Mouse (Mus musculus) layer of hippocampus, adult 18-20 months (tissue): ENCODE measurements around the gene Slc23a4. TPM values are rescaled to one million over a fixed set of nuclear protein-coding genes. Genes with fewer than 3 reads are reported as not detected.

Source experiments
- DNase-seq, 2 experiments: peaks; one replicate each; pipeline ENCODE4 v3.0.0; 2022; ENCODE audit warnings: low spot score in 2 of 2
- total RNA-seq, 2 experiments: library from RNA; stranded (reverse); gene quantifications; 2 replicates each; pipeline ENCODE4 v1.2.3; 2021

Gene Slc23a4
- total RNA-seq, 2 experiments from 2014 or later, result 0.76 to 1.3 TPM

DNA sequence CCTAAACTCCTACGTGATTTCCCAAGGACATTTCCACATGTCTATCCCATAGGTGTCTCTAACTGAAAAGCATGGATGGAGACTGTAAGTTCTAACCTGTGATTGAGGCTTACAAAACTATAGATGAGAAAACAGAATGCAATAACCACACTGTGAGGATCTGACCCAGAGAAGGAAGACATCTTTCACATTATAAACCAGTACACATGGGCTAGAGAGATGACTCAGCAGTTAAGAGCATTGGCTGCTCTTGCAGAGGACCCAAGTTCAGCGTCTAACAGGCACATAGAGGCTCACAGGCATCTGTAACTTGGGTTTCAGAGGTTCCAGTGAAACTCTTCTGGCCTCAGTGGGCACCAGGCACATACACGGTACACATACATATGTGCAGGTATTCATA lies 73.7 kb downstream of the Slc23a4 start:
- no peak for DNase-seq

DNA sequence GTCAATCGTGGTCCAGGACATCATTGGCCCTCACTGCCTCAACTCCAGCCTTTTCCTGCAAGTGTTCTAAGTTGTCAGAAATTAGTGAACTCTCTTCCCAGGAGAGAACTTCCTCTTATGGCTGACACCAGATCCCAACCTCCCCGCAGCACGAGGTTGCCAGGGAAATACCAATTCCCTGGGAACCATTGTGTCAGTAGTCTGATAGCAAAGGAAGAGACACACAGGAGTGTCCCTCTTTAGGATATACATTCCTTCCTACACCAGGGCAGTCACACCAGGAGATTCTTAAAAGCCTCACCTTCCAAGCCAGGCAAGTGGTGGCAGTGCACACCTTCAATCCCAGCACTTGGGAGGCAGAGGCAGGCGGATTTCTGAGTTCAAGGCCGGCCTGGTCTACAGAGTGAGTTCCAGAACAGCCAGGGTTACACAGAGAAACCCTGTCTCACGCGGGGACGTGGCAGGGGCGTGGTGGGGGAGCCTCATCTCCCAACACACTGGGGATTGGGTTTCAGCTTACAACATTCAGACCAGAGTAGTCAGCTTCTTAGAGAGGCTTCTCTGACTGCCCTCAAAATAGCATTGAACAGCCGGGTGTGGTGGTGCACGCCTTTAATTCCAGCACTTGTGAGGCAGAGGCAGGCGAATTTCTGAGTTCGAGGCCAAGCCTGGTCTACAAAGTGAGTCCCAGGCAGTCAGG lies 74.7 kb downstream of the Slc23a4 start:
- no peak for DNase-seq

DNA sequence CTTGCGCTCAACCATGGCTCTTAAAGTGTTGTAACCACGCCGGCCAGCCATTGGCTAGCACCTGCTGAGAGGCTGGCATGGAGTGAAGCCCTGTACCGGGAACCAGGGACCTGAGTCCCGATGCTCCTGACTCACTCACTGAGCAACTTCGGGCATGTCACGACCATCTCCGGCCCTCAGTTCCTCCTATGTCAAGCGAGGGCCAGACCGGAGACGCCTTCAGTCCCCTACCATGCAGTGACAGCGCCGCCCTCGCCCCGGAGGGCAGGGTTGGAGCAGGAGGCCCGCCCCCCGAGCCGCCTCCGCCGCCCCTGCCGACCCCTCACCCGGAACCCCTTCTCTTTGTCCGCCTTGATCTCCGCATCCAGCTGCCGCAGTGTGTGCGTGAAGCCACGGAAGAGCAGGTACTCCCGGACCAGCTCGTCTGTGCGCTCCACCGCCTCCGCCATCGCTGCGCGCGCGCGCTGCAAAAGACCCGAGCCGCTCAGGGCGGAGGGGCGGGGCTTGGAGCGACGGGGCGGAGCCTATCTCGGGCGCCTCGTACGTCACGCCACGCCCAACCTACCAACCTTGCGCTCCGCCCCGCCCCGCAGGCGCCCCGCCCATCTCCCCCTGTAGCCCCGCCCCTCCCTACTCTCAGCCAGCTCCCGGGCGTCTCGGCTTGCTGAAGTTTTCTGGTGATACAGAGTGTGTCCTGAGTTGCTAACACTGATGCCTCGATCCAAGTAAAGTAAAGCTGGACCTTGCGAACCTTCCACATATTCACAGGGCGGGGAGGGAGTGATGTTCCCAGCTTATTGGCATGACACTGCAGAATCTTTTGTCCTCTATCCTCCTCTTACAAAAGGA lies 77.6 kb downstream of the Slc23a4 start, which contains the start of gene Wdr91:
TSS of gene Wdr91 (minus strand) at position 506 of the 849 bp plus-strand sequence.
- peak; percentile 88 to 94 for DNase-seq

DNA sequence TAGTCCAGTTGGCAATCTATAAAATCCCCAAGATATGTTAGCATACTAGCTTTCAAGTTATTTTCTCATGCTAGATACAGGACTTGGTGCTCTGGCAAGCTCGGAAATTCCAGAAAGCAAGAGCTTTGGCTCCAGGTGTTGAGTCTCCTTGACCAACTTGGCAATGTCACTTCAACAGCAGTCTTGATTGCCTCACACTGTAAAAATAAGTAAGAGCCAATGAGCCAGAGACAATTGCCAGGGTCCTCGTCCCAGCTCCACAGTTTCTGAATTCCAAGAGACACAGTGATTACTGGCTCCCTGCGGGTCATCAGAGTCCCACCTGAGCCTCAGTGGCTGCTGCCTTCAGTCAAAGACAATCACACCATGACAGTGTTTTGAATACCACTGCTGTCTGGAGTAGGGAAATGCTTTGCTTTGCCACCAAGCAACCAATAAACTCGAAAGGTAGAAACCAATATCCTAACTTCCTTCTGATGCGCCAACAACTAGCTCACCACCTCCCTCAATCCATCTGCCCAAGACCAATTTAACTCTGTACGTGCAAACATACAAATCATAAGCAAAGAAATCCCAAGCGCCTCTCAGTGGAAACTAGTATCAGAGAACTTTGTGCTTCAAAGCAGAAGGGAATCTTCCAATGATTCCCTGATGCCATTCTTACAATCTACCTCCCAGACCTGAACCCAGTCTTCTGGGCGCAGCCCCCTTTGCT lies 78.4 kb downstream of the Slc23a4 start:
- DNase-seq, result no peak

DNA sequence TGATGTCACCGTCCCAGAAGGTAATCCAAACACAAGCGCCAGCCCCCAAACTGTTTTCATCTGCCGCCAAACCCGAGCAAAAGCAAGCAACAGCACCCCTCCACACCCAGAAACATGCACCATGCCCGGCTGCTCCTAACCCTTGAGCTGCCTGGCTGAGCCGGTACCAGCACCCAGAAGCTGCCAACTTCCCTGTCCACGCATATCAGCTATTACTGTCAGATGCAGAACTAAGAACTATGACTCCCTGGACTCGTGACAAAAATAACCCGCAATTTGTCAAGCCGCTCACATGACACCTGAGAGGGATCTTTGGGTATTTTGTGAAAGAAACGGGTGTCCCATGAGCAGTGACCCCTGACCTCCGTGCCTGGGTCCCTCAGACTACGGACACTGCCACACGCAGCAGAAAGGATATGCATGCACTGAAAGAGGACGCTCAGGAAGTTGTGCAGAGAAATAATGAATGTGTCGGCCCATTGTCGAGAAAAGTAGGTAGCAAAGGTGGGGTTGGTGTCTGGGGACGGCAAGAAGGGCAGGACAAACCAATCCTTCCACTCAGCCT lies 80.4 kb downstream of the Slc23a4 start:
- DNase-seq, result no peak

DNA sequence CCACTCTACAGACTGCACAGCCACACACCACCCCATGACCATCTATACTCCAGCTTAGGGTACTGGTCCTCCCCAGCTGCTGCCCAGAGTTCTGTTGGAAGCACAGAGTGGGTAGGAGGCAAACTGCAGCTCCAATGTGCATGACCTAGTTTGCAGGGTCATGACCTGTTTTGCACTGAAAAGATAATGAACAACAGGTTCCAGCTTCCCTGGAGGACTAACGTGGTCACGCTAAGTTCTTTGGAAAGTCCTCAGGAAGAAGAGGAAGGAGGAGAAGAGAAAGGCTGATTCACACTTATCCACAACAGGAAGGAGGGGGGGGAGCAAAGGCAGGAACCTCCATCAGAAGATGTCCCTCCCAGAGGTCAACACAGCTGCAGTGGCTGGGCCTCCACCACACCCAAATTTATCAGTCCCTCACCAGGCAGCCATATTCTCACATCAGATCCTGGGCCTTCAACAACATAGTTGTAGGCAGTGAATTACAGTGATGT lies 81.0 kb downstream of the Slc23a4 start:
- DNase-seq, result no peak

DNA sequence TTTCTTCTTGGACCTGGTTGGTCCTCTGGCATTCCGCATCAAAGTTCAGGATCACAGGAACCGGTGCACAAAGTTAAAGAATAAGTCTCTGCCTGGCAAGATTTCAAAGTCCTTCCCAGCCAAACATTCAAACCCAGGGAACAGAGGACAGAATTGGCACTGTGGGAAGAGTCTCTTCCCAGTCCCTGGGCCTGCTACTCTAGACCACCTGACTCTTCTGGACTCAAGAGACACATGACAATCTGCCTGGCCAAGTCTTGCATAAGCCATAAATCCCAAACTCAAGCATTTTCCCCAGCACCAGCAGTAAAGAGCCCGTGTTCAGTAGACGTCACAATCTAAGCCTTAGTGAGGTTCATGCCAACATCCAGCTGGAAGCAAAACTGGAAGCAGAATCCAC lies 81.5 kb downstream of the Slc23a4 start:
- peak in 1 of 2 experiments; percentile 14 for DNase-seq

DNA sequence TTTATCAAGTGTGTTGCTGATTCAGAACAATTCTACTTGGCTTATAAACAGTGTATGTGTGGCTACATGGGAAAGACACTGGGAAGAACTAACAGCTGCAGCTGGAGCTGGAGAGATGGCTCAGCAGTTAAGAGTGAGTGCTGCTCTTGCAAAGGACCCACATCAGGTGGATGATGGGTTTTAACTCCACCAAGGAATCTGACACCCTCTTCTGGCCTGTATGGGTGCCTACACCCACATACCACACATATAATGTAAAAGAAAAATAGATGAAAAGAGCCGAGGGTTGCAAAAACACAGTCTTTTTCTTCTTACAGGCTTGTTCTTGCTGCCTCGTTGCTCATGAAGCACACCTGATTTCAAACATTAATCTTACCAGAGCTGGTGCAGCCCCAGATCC lies 82.1 kb downstream of the Slc23a4 start:
- DNase-seq, result no peak

DNA sequence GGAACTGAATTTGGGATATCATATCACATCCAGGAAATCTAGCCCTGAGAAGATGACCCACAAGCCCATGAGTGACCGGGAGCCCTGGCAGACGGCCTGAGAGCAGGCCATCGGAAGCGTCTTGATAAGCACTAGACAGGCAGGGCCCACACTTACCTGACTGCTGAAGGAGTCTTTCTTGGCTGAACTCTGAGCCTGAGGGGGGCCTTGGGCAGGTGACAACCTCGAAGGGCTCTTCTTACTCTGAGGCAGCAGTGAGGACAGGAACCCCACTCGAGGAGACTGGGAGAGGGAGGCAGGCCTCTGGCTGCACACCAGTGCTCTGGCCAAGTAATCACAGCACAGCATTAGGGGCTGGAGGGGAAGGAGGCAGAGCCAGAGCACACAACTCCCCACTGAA lies 83.8 kb downstream of the Slc23a4 start:
- DNase-seq, result no peak

DNA sequence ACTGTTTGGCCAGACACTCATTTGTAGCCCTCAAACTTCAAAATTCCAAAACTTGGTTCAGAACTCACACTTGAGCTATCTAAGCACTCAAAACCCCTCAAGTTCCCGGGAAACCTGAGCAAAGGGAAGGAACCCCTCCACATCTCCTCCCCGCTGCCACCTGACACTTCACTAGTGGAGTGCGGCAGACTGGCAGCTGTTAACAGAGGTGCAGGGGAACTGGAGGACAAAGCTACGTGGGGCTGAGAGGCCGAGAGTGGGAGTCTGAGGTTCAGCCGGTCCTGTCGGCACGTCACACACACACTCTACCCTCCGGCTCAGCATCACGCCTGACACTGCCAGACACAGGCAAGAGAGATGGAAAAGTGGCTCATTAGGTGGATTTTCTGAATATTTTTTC lies 84.4 kb downstream of the Slc23a4 start:
- no peak for DNase-seq

DNA sequence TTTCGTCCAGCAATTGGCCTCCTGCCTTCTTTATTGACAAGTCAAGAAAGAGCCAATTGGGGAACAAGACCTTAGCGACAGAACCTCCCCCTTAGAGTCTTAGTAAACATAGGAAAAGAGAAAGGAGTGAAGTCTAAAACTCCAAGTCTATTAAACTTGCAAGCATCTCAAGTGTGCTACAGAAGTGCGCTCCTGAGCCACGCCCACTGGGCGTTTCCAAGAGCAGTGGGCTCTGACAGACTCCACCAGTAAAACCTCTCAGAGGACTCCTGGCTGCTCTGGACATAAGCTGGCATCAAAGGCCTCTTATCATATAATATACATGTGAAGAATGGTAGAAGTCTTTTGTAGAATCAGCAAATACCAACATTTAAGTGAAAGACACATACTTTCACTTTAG lies 84.8 kb downstream of the Slc23a4 start:
- no peak for DNase-seq

DNA sequence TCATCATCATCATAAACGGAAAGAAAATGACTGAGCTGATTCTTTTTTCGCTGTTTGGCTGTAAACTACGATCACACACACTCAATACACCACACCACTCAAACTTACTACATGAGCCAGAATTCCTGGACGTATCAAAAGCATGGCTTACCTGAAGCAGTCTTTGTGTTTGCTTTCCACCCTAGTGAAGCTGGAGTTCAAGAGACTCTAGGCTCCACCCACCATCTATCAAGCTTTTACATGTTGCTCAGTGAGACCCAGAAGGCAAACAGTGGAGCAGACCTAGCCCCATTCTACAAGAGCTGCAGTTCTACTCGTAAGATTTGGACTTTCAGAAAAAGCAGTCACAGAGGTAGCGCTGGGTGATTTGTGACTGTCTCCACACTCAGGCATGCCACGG lies 85.6 kb downstream of the Slc23a4 start:
- no peak for DNase-seq

DNA sequence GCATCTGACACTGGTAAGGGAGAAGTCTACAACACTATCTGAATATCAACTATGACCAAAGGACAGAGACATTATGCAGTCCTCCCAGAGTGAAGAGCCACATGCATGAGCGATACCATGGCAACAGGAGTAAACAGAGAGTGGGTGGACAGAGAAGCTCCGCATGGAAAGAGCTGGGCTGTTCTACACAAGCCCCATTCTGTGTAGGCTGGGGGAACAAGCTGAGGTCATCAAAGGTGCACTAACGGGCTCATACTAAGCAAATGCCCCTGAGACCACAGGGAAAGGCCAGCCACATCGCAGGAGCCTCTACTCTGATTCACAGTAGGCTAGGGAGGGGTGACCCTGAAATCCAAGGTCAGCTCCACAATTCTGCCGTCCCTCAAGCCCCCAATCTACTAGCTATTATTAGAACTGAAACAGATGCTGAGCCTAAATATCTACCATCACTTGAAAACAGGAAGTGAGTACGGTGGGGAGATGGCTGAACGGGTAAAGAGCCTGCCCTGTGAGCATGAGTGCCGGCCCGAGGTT lies 86.2 kb downstream of the Slc23a4 start:
- no peak for DNase-seq

DNA sequence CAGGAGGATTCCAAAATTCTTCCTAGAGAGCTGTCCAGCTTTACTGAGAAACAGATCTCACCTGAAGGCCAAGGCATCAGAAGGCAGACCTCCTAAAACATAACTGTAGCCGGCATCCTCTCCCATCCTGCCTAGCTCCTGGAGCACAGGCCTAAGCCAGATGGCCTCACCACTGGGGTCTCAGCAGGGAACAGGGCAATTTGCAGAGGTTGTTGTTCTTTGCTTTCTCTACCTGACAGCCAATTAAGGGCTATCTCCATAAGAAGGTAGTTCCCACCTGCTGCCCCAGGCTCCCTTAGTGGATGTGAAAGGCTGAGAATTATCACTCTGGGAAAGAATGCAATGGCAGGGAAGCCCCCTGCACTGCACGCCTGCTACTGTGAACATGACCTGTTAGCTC lies 87.2 kb downstream of the Slc23a4 start:
- no peak for DNase-seq

DNA sequence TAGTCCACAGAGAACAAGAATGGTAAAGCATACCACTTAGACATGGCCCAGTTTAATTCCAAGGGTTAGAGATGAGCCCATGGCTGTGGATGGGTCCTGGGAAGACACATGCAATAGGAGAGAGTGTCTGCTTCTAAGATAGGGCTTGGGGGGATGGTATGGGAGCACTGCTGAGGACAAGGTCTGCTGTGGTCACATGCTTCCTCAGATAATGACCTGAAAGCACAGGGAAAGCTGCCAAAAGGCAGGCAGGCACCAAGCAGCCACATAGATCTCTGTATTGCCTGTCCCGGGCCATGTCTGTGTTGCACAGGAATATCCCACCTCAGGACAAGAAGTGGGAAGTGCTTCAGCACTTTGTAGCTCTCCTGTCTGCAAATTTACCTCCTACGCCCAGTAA lies 89.1 kb downstream of the Slc23a4 start:
- no peak for DNase-seq

DNA sequence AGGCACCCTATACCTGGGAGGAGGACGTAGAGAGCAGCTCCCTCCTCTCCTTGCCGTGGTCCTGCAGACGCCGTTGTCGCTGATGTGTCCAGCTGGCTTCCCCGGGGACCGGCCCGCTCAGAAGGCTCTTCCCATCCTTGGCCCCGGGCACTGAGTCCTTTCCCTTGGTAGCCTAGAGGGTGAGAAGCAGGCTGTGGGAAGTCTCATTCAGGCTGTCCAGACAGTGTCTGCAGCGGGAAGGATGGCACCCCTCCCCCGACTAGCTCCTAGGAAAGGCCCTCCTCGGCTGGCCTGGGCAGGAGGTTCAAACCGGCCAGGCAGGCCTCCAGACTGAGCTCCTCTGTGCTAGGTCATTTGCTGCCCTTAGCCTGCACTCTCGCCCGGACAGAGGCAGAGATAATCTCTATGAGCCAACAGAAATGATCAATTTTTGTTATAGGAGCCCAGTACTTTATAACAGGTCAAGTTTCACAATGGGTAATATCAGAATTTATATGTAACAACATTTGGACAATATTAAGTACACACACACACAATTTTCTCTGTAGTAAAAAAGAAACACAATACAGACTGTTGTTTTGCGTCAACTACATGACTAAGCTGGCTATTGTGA lies 91.9 kb downstream of the Slc23a4 start:
- DNase-seq, result no peak

DNA sequence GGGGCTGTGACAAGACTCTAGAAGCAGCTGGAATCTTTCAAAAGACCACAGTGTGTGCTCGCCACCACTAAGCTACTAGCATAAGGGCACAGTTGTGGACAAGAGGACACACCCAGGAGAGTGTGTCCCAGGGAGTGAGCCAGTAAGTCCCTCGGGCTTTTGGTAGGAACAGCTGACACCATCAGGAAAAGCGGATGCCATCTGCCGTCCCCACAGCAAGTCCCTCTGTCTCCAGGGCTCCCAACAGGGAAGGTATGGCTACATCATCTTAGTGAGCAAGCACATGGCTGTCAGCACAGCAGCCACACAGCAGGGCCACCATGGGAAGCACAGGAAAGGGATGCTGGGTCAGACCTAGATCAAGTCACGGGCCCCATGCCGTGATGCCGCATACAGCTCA lies 92.6 kb downstream of the Slc23a4 start:
- no peak for DNase-seq
